Mouse (Mus musculus) thymus, adult 2 months (tissue): ENCODE data around the gene Gm20388.

ENCODE experiments used
- CTCF ChIP-seq: fragments of 200-500 bp; IDR thresholded peaks from 2 replicates; pipeline ENCODE4 v1.5.1; 2012; ENCODE audit warnings: mild to moderate bottlenecking, control low read depth, low read length, moderate library complexity, borderline replicate concordance; ENCODE audit not compliant: control insufficient read depth, poor library complexity, insufficient read depth; ENCODE audit errors: extremely low read depth
- POLR2A ChIP-seq: fragments of 200-500 bp; IDR thresholded peaks from 2 replicates; pipeline ENCODE4 v1.6.1; 2012; ENCODE audit warnings: mild to moderate bottlenecking, low read length, control low read depth, moderate library complexity; ENCODE audit not compliant: control insufficient read depth, poor library complexity, insufficient read depth; ENCODE audit errors: extremely low read depth

DNA sequence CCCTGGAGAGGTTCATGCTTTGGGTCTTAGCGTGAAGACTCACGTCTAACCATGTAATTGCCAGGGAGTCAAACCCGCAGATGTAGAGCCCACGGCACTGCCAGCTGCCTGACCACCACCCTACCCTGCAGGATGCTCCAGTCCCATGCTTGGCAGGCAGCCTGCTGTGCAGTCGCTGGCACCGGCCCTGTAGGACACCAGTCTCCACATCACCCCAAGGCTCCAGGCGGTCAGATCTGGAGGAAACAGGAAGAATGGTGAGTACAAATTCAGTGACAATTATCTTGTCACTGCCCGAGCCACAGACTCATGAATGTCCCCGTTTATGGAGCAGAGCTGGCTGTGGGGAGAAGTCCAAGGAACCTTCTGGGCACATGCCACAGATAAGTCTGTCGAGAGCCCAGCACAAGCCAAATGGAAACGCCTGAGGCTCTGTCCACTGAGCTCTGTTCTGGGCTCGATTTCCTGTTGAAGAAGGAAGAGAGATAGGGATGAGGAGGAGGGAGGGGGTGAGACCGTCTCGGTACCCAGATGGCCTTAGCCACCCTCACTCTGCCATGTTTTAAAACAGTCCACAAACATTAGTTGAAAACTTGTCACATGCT is 1006.3 kb downstream of the Gm20388 start:
- TF ChIP-seq POLR2A = no peak
- TF ChIP-seq CTCF = no peak
